Mouse (Mus musculus) myocyte (in vitro differentiated cells): ENCODE results near the gene Kalrn. TPM values are rescaled to one million over a fixed set of nuclear protein-coding genes. Genes with fewer than 3 reads are reported as not detected.
A peak's percentile ranks its signal among the peaks of the same experiment; 100 is the strongest.

Experiments
- H3K27me3 ChIP-seq: one replicate; pipeline ENCODE4 v1.6.1; 2011; ENCODE audit not compliant: control insufficient read depth, insufficient read depth, insufficient read length
- H3K36me3 ChIP-seq: one replicate; pipeline ENCODE4 v1.6.1; 2011; ENCODE audit not compliant: control insufficient read depth, insufficient read depth
- H3K4me2 ChIP-seq: one replicate; pipeline ENCODE4 v1.6.1; 2011; ENCODE audit warnings: low read depth, control low read depth
- H3K4me3 ChIP-seq: one replicate; pipeline ENCODE4 v1.5.1; 2011; ENCODE audit warnings: mild to moderate bottlenecking, control low read depth, moderate library complexity
- H3K79me2 ChIP-seq: one replicate; pipeline ENCODE4 v1.6.1; 2011; ENCODE audit not compliant: control insufficient read depth, insufficient read depth
- H3ac ChIP-seq: one replicate; pipeline ENCODE4 v1.6.1; 2011; ENCODE audit not compliant: control insufficient read depth, insufficient read length
- CEBPB ChIP-seq: IDR thresholded peaks from 2 replicates; pipeline ENCODE4 v1.6.1; 2011; ENCODE audit warnings: mild to moderate bottlenecking, moderate library complexity; ENCODE audit not compliant: poor library complexity, insufficient read depth, severe bottlenecking
- E2F4 ChIP-seq: IDR thresholded peaks from one replicate; pipeline ENCODE4 v1.6.1; 2011; ENCODE audit warnings: mild to moderate bottlenecking, control low read depth, moderate library complexity; ENCODE audit not compliant: insufficient read depth
- MAX ChIP-seq: IDR thresholded peaks from one replicate; pipeline ENCODE4 v1.6.1; 2011; ENCODE audit warnings: low read depth, mild to moderate bottlenecking, control low read depth
- MYOD1 ChIP-seq, 3 experiments: IDR thresholded peaks; one replicate each; pipeline ENCODE4 v1.6.1; 2011; ENCODE audit warnings: control low read depth in 2 of 3, low read depth in 2 of 3, mild to moderate bottlenecking in 2 of 3, moderate library complexity in 1 of 3; ENCODE audit not compliant: insufficient read length in 2 of 3, control insufficient read depth in 1 of 3
- MYOG ChIP-seq, 3 experiments: IDR thresholded peaks; one replicate each; pipeline ENCODE4 v1.6.1; 2011; ENCODE audit warnings: control low read depth in 2 of 3, low read depth in 2 of 3, mild to moderate bottlenecking in 2 of 3; ENCODE audit not compliant: insufficient read length in 2 of 3, control insufficient read depth in 1 of 3, insufficient read depth in 1 of 3
- POLR2A ChIP-seq: IDR thresholded peaks from one replicate; pipeline ENCODE4 v1.6.1; 2011; ENCODE audit warnings: low read depth, mild to moderate bottlenecking, control low read depth, moderate library complexity; ENCODE audit not compliant: insufficient read length
- POLR2AphosphoS2 ChIP-seq: IDR thresholded peaks from one replicate; pipeline ENCODE4 v1.6.1; 2011; ENCODE audit warnings: low read depth, control low read depth; ENCODE audit not compliant: insufficient read length
- REST ChIP-seq: IDR thresholded peaks from one replicate; pipeline ENCODE4 v1.6.1; 2011; ENCODE audit warnings: mild to moderate bottlenecking, control low read depth, moderate library complexity; ENCODE audit not compliant: insufficient read depth, insufficient read length
- SRF ChIP-seq: IDR thresholded peaks from one replicate; pipeline ENCODE4 v1.6.1; 2011; ENCODE audit warnings: low read depth; ENCODE audit not compliant: control insufficient read depth, insufficient read length
- TCF12 ChIP-seq: IDR thresholded peaks from one replicate; pipeline ENCODE4 v1.6.1; 2011; ENCODE audit warnings: mild to moderate bottlenecking, control low read depth; ENCODE audit not compliant: poor library complexity, insufficient read depth, severe bottlenecking
- TCF3 ChIP-seq: IDR thresholded peaks from one replicate; pipeline ENCODE4 v1.6.1; 2011; ENCODE audit warnings: low read depth, control low read depth; ENCODE audit not compliant: insufficient read length
- USF1 ChIP-seq: IDR thresholded peaks from one replicate; pipeline ENCODE4 v1.6.1; 2011; ENCODE audit warnings: low read depth, mild to moderate bottlenecking, control low read depth, moderate library complexity
- polyA plus RNA-seq: library from polyadenylated mRNA; unstranded; fragments of >200 nt; fragmentation: generic; extraction: Trizol; gene quantifications from one replicate; pipeline ENCODE4 v1.2.1, GENCODE M21; 2012; ENCODE audit warnings: missing spikeins

The Kalrn gene
- polyA plus RNA-seq, 1 experiment: 5.5 TPM

GRCm38 (mm10) chr16:34603076-34603475 lies 29.7 kb upstream of the Kalrn start:
- peak overlapping the region; percentile 79 for H3K4me2 ChIP-seq
- H3K27me3 ChIP-seq: no peaks in the 10 kb centered on the region
- H3K79me2 ChIP-seq: no peaks in the 10 kb centered on the region
- H3ac ChIP-seq: no peak overlapping the region
- no peak overlapping the region for H3K4me3 ChIP-seq
- H3K36me3 ChIP-seq: no peaks in the 10 kb centered on the region
- TF ChIP-seq TCF12 (no peak), POLR2AphosphoS2 (no peak), MAX (no peak), CEBPB (no peak), POLR2A (no peak), USF1 (no peak), MYOD1 (IDR thresholded peaks at IDR 0.05; ENCODE audit: control insufficient read depth in 1 of 3, insufficient read length in 2 of 3, low read depth in 2 of 3) (no peak), MYOG (IDR thresholded peaks at IDR 0.05; ENCODE audit: control insufficient read depth in 1 of 3, insufficient read depth in 1 of 3, insufficient read length in 2 of 3, low read depth in 2 of 3) (no peak), REST (no peak), TCF3 (no peak), SRF (no peak), E2F4 (no peak)

GRCm38 (mm10) chr16:34601954-34602353 lies 28.6 kb upstream of the Kalrn start:
- Histone ChIP-seq H3K36me3 (no peaks in the 10 kb centered on the region), H3K27me3 (no peaks in the 10 kb centered on the region), H3K79me2 (no peaks in the 10 kb centered on the region), H3K4me3 (no peak overlapping the region), H3K4me2 (no peak overlapping the region), H3ac (no peak overlapping the region)
- TF ChIP-seq USF1 (no peak), E2F4 (no peak), SRF (no peak), CEBPB (no peak), POLR2A (no peak)

- Histone ChIP-seq H3K27me3 (no peaks in the 10 kb centered on the region), H3ac (no peak overlapping the region), H3K4me3 (no peak overlapping the region), H3K4me2 (peak overlapping the region; percentile 29), H3K79me2 (no peaks in the 10 kb centered on the region), H3K36me3 (no peaks in the 10 kb centered on the region)
- TF ChIP-seq POLR2A (no peak), E2F4 (no peak), REST (no peak), TCF12 (no peak), POLR2AphosphoS2 (no peak), MYOG (IDR thresholded peaks at IDR 0.05; ENCODE audit: control insufficient read depth in 1 of 3, insufficient read depth in 1 of 3, insufficient read length in 2 of 3, low read depth in 2 of 3) (no peak), TCF3 (no peak), SRF (no peak), MYOD1 (IDR thresholded peaks at IDR 0.05; ENCODE audit: control insufficient read depth in 1 of 3, insufficient read length in 2 of 3, low read depth in 2 of 3) (no peak), USF1 (no peak), CEBPB (no peak), MAX (no peak)
Observed at GRCm38 (mm10) chr16:34595294-34595693, 22.0 kb upstream of the Kalrn start.

GRCm38 (mm10) chr16:34594597-34595262 lies 21.4 kb upstream of the Kalrn start:
- TF ChIP-seq MYOD1 (IDR thresholded peaks at IDR 0.05; ENCODE audit: control insufficient read depth in 1 of 3, insufficient read length in 2 of 3, low read depth in 2 of 3) (no peak), TCF12 (no peak), MYOG (IDR thresholded peaks at IDR 0.05; ENCODE audit: control insufficient read depth in 1 of 3, insufficient read depth in 1 of 3, insufficient read length in 2 of 3, low read depth in 2 of 3) (no peak), MAX (no peak), POLR2A (no peak), REST (no peak), USF1 (no peak), CEBPB (no peak), TCF3 (no peak)
- Histone ChIP-seq H3ac (no peak overlapping the region), H3K27me3 (no peaks in the 10 kb centered on the region), H3K4me3 (no peak overlapping the region), H3K4me2 (peak overlapping the region; percentile 29), H3K36me3 (no peaks in the 10 kb centered on the region), H3K79me2 (no peaks in the 10 kb centered on the region)

GRCm38 (mm10) chr16:34592696-34593095 lies 19.4 kb upstream of the Kalrn start:
- H3K4me2 ChIP-seq: no peak overlapping the region
- no peaks in the 10 kb centered on the region for H3K36me3 ChIP-seq
- no peak overlapping the region for H3ac ChIP-seq
- H3K27me3 ChIP-seq: no peaks in the 10 kb centered on the region
- H3K79me2 ChIP-seq: no peaks in the 10 kb centered on the region
- H3K4me3 ChIP-seq: no peak overlapping the region
- TF ChIP-seq MYOG (IDR thresholded peaks at IDR 0.05; ENCODE audit: control insufficient read depth in 1 of 3, insufficient read depth in 1 of 3, insufficient read length in 2 of 3, low read depth in 2 of 3) (no peak), TCF3 (no peak), E2F4 (no peak), MYOD1 (IDR thresholded peaks at IDR 0.05; ENCODE audit: control insufficient read depth in 1 of 3, insufficient read length in 2 of 3, low read depth in 2 of 3) (no peak), USF1 (no peak), POLR2A (no peak), REST (no peak), TCF12 (no peak), MAX (no peak), CEBPB (no peak), SRF (no peak), POLR2AphosphoS2 (no peak)
